Mouse (Mus musculus) T-helper 17 cell (primary cell): ENCODE results near the gene Bcl2l11.
"Not testable (repeated sequence)": the region's sequence is repeated elsewhere in the genome, so short reads cannot be mapped to it uniquely, and the experiment has no call there.

Experiments
- in situ Hi-C, 2 experiments: fragments of 300-600 bp; cut with MboI, MseI; formaldehyde crosslinking; loops; 1 replicate in 1 of 2; 2 replicates in 1 of 2; pipeline ENCODE4 v1.15.1; 2025; ENCODE audit warnings: high pct_unique_total_duplicates in 2 of 2

The Bcl2l11 gene

DNA sequence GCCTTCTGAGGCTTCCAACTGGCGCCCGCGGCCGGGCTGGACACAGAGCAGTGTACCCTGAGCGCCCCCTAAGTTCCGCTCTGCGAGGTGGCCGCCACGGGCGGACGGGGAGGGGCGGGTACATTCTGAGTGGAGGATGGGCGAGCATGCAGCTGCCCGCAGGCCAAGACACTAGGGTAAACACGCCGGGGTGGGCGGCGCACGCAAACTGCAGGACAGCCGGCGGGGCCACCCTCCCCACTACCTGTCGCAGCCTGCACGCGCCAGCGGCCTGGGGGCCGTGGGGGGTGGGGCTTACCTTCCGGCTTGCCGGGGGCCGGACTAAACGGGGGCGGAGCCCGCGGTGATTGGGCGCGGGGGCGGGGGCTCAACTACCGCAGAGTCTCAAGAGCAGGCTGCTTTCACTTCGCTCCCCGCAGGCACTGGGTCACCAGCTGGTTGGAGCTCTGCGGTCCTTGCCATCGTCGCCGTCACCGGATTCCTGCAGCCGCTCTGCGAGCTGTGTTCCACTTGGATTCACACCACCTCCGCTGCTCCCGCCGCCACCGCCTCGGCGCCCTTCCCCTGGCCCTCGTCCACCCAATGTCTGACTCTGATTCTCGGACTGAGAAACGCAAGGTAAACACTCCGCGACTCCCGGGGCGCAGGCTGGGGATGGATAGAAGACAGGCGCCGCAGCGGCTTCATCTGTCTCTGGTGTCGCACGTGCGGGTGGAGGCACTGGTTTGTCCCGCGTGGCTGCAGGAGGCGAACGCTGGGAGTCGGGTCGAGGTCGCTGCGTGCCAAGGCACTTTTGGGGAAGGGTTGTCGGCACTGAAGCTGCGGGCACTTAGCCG is at the start of gene Bcl2l11:
Gene Bcl2l11 (plus strand): TSS at position 404 of the 836 bp plus-strand sequence.
- in situ Hi-C loops, result loop anchor here in 1 of 2 experiments (10.0 kb wide), 2 partner anchors 249 to 449 kb away; no protein-coding TSS in a partner anchor

DNA sequence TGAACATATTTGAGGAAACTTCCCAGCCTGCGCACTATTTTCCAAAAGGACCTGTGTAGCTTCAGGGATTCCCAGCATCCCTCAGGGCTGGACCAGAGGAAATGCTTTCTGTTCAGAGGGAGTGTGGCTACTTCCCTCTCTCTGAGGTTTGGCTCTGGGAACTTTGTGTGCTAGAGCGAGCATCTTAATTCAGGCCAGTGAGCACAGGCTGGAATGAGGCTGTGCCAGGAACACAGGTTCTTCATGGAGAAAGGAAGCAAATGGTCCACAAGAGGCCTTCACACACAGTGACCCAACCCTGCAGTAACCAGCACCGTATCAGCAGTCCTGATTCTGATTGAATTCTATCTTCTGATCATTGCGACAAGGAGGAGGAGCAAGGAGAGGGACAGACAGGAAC is 48.9 kb upstream of the Bcl2l11 start:
- in situ Hi-C loops, result no loop called here

DNA sequence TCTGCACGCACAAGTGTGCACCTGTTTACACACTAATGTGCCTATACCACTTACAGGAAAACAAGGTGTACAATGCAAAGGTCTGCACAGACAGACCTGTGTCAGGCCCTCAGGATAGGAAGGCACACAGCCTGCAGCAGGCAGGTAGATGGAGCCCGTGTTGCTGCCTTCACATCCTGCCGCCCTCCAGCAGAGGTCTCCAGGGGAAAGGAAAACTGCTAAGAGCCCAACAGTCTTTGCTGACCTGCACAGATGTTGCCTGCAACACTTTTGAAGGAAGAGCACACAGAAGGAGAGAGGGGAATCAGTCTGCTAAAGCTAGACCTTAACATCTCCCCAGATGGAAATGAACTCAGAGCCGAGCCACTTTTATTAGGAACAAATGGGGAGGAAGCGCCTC is 47.0 kb upstream of the Bcl2l11 start:
- in situ Hi-C loops, result no loop called here

DNA sequence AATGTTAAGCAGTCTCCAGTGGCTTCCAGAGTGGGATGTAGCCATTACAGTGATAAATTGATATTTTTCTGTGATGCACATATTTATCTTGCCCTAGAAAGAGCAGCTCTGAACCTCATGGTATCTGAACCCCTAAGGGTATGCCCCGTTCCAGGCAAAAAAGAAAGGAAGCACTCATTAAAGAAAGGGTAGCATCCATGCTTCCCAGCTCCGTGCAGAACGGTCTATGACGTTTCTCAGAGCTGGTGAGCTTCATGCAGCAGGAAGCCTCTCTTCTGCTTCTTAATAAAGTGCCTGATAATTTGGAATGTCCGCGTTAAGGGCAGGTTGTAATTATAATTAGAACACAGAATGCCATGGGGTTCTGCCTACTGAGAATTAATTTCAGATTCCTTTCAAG is 46.5 kb upstream of the Bcl2l11 start:
- in situ Hi-C loops, result no loop called here

DNA sequence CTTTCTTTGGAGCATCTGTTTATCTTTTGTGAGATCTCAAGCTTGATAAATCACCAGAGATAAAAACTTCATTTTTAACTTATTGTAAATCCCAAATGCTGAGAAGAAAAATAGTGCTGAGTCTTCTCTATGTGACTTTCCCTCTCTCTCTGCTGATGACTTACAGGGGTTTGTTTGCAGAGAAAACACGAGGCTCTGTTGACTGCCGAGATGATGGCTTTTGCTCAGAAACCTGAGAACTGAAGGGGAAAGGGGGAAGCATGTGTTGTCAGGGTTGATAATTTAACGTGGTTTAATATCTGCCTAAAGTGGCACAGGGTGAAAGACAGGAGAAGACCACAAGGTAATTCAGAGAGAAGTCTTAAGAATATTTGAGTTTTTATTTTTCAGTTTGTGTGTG is 42.0 kb upstream of the Bcl2l11 start:
- in situ Hi-C loops, result no loop called here

DNA sequence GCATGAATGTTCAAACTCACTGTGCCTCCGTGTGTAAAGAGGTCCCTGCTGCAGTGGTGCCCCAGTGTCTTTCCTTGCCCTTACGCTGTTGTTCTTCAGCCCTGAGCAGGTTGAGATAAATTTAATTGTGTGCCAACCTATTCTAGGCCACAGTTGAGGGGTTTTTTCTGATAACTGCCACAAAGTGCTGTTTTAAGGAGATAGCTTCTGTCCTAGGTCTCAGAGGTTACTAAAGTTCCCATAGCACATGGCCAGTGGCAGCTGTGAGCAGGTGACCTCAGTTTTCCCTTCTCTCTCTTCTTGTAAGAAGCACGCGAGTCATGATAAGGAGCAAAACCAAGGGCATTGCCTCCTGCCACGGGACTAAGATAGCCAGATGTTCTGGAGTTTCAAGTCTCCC is 41.2 kb upstream of the Bcl2l11 start:
- in situ Hi-C loops, result no loop called here

DNA sequence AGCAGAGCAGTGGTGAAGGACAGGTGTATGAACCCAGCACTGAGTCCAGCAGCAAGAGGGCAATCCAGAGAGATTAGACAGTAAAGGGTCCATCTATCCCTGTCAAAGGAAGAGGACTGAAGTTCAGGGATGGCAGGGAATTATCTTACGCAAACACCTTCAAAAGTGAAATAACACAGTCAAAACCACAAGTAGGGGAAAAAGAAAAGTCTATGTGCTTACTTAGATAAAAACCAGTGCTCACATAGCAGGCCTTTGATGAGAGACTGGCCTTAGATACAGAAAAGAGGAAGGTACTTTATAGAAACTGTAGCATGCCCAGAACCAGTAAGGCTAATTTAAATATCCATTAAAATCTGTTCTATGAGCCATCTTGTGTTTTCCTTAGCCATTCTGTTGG is 40.4 kb upstream of the Bcl2l11 start:
- in situ Hi-C loops, result no loop called here

DNA sequence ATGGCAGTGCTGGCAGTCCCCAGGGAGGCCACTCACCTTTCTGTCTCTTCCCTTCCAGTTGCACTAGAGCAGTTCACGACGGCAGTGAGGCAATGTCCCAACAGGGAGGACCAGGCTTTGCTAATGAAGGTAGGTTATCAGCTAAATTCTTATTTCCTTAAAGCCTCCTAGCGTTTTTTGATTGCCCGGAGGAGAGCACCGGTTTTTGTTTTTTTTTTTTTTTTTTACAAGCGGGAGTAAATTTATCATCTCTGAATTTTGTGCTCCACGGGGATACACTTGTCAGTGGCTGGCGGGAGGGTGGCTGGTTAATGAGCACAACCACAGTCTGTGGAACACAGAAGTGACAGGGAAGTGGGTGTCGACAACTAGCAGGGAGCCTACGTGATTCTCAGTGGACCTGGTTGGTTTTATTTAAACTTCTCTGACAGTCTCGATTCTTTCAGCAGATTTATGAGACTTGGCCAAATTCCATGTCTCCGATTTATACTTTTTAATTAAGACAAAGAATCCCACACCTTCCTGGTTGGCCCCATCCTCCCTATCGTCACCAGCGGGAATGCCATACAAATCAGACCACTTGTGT is 39.4 kb upstream of the Bcl2l11 start:
- in situ Hi-C loops, result no loop called here

DNA sequence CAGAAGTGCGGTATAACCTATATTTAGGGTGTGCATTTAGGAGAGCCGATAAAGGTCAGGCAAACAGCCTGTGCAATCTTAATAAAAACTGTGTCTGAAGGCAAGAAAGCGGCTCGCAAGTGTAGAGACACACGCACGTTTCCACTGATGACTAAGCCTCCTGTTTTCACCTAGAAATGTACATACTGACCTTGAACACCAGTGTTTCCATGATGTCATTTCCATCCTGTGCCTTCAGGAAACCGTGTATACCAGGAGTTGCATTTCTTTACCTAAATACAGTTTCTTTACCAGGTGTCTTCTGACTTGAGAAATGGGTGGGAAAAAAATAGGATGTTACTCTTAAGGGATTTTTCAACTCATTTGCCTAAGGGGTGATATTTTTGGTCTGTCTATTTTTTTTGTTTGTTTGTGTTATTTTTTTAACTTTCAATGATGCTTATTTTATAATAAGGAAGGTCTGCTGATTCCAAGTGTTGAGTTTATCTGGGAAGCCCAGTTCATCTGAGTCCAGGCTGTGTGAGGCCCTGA is 38.8 kb upstream of the Bcl2l11 start:
- in situ Hi-C loops, result no loop called here

DNA sequence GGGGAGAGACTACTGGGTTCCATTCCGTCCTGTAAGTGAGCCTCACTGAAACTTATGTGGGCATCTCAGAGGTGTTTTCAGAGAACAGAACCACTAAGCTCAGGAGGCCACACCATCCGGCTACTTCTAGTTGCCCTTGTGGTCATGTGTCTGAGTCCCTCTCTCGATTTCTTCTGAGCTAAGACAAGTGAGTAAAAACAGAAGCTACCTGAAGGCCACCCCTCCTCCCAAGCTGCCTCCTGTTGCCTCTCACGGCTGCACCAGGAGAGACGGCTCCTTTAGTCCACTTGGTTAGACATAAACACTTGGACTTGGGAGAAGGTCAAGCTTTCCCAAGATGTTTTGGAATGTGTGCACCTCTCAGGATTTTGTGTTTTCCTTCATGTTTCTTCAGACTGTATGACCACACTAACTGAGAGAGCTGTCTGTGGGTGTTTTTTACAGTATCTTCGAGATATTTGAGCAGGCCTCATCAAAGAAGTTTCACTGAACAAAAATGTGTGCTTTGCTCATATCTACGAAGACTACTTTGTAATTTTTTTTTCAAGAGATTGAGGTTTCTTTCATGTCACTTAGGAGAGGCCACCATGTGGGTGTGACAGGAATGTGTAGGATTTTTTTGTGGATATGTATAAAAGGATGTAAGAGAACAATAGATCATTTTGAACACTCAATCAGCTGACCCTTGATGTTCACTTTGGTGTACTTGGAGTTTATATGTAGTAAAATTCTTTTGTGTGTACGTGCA is 37.9 kb upstream of the Bcl2l11 start:
- in situ Hi-C loops, result no loop called here

DNA sequence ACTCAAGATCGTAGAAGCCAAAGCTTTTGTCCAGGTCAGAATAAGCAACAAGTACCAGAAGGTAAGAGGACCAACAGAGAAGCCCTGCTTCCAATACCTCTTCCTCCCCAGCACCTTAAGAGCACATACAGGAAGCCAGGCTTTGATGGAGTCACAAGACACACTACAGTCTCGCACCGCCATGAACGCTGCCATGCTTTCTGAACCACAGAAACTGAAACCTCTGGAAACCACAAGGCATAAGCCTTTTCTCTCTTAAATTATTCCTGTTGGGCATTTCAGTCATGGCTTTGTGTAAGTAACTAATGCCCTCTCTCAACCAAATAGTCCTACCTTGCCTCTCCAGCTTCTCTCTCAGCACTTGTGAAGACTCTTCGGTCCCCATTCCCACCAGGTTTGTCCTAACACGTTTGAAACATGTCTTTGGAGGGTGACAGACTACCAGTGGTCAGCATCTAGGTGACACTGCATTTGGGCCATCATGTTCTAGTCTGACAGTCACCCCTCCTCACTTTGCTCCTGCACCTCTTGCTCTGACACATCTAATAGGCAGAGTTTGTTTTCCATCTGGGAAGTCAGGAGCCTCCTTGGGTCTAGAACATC is 35.5 kb upstream of the Bcl2l11 start:
- in situ Hi-C loops, result no loop called here

DNA sequence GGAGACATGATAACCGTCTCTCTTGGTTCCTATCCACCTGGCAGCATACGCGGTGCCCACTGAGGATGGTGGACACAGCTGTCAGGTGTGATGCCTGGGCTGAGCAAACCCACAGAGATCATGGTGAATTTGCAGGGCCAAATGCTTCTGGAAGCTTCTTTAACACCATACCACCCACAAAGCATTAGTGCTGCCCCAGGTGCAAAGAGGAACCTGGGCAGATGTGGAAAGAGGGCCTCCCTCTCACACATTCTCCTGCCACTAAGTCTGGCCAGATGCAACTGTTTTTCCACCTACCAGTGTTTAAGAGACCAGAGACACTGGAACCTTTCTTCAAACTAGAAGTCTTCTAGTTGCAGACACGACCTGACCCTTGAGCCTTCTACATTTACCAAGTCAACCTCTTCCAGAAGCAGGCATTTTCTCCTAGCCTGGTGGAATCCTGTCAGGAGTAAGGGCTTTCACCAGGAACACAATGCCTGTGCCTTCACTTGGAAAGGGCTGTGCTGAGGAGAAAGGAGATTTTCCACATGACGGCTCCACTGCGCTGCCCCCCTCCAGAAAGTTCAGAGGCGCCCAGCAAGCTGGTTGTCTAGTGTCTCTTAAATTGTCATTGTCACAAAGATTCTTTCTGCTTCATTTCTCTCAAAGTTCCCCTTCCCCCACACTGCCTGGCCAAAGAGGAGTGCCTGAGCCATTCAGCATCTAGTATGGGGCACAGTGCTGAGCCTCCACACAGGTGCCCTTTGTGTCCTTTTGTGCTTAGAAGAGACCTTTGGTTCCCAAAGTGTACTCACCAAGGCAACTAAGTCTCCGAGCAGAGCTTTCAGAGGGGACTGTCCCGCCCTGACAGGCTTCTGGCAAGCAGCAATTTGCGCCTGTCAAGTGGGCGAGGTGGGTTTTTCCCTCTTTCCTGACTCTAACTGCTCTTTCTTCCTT is 34.1 kb upstream of the Bcl2l11 start:
- in situ Hi-C loops, result no loop called here

DNA sequence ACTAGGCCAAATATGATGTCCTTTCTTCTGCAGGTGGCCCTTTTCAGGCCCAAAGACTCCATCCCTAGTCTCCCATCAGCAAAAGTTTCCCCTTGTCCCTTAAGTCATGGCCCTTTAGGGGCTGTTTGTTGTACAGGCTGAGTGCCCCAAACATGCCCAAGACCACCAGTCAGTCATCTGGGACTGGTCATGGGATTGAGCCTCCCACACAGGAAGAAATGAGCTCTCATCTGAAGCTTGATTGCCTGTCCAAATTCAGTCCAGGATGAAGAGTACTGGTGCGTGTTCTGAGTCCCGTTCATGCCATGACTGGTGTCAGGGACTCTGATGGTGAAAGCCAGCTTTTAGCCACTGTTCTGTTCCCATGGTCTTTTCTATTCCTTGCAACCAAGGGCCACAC is 33.4 kb upstream of the Bcl2l11 start:
- in situ Hi-C loops, result no loop called here

DNA sequence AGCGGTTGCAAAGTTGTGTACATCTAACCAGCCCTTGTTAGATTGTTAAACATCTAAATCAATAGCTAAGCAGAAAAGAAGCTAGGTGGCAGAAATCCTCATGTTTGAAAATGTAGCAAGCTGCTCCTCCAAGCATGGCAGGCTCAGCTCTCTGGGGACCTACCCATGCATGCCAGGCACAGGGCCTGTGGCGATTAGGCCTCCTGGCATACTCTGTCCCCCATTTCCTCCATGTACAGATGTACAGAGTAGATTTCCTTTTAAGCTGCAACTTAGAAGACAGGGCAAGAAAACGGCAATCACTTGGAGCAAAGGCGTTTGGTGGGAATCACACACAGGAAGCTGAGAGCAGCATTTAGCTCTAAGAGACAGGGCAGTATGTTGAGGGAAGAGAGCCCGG is 31.6 kb upstream of the Bcl2l11 start:
- in situ Hi-C loops, result no loop called here

DNA sequence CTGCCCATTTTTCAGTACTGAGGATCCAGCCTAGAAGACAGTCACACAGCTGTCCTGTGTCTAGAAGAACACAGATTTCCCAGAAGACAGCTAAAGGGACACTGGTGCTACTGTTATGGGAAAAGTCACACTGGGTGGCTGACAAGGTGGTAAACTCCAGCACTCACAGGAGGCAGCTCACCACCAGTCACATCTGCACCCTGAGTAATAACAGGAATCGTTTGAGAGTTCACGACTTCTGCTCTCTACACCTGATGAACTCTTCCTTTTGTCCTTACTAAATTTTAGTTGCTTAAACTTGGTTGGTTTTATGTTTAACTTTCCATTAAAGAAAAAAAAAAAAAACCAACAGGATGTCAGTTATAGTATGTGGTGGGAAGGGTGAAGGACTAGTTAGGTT is 31.2 kb upstream of the Bcl2l11 start:
- in situ Hi-C loops, result no loop called here

DNA sequence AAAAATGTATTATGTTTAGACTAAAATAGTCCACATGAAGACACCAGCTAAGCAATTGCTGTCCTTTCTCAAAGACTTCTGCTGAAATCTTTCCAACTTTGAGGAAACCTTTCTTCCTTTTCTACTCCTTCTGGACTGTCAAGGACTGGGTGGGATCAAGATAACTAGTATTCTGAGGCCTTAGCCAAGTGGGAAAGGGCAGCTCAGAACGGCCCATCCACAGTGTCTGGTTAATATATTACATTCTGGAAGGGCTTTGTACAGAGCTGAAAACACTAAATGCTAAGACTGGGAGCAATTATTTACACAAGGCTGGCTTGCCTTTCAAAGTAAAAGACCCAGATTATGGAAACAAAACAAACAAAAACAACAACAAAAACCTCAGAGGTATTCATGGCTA is 30.6 kb upstream of the Bcl2l11 start:
- in situ Hi-C loops, result no loop called here

DNA sequence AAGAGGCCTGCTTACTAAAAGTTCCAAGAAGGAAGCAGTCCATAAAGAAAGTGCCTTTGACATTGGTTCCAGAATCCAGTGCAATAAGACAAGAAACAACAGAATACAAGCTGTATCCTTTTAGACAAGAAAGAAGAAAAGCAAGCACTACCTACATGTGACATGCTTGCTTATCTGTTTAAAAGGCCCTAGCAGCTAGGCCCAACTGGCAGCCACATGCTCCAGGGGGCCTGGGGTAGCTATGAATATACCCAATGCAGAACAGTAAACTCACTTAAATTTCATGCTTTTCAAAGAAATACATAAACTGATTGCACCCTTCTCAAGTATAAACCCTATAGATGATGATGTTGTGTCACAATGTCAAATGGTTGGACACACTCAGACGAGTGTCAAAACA is 29.8 kb upstream of the Bcl2l11 start:
- in situ Hi-C loops, result no loop called here

DNA sequence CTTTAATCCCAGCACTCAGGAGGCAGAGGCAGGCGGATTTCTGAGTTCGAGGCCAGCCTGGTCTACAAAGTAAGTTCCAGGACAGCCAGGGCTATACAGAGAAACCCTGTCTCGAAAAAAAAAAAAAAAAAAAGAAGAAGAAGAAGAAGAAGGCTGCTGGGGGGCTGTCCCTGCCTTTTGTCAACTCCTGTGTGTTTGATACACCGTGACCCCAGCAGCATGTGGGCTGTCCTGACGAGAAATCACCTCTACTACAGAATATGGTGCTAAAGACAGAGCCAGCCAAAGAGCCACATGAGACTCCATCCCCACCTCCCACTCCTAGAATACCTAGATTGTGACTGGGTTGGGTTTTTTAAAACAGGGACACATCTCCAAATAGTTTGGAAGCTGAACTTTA is 27.7 kb upstream of the Bcl2l11 start:
- in situ Hi-C loops, result not testable (repeated sequence)

DNA sequence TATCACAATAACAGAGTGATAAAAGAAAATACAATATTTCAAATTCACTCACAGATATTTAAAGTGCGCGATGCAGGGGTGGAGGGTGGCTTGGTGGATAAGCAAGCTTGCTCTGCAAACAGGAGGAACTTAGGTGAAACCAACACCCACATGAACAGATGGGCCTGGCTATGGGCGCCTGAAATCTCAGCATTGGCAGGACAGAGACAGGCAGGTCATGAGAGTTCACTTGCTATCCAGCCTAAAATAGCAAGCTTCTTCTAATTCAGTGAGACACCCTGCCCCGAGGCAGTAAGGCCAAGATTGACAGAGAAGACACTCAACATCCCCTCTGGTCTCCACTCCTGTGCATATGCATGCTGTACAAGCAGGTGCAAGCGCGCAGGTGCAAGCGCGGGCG is 23.8 kb upstream of the Bcl2l11 start:
- in situ Hi-C loops, result no loop called here

DNA sequence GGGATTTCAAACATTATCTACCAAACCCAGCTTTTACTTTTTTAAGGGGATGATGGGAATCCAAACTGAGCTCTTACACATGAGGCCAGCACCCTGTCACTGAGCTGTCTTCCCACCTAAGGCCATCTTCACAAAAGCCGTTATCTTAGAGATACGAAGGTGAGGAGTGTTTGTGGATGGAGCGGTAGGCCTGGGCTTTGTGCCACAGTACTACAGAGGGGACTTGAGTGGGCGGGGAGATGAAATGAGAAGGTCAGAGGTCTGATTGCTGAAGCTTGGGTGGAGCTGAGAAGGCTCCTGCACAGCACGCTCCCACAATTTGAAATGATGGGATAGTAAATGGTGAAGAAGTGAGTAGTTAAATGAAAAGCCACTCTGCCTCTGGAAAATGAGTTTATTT is 21.0 kb upstream of the Bcl2l11 start:
- in situ Hi-C loops, result no loop called here

DNA sequence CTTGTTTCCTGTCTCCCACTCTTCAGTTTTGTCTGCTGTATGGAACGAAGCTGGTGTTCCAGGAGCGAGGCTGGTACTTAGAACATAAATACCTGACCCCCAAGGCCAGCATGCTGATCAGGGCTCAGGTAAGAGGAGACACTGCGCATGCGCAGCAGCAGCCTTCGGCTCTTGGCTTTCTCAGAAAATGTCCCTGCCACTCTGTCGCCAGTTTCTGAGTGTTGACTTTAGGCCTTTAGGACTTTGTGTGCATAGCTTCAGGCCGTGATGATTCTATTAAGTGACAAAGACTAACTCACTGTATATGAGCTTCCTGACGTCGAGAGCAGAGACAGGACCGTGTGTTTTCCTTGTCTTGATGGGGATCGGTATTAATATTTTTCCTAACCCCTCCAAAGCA is 20.2 kb upstream of the Bcl2l11 start:
- in situ Hi-C loops, result no loop called here
